Mouse (Mus musculus): ENCODE results near the gene Polr2m. TPM values are rescaled to one million over a fixed set of nuclear protein-coding genes. Genes with fewer than 3 reads are reported as not detected.
"Not testable (repeated sequence)": the region's sequence is repeated elsewhere in the genome, so short reads cannot be mapped to it uniquely, and the experiment has no call there.

Gene Polr2m
- polyA plus RNA-seq, 1 experiment from 2014 or later, result 305 TPM

- Histone ChIP-seq H3K4me1 (ENCODE audit: control insufficient read depth in 2 of 2, insufficient read depth in 2 of 2, low read length in 2 of 2) (peaks cover 0 to 16% of the 10 kb centered on the region in 2 experiments; a peak in 3 of 4 replicates), H3K9me3 (ENCODE audit: control insufficient read depth, low read length) (no peaks in the 10 kb centered on the region), H3K36me3 (ENCODE audit: control insufficient read depth, insufficient read depth, low read length) (peaks cover 26% of the 10 kb centered on the region), H3K9ac (ENCODE audit: low read length) (peak overlapping the region; percentile 100; the same call in 1 of the 2 replicates), H3K4me3 (ENCODE audit: control insufficient read depth in 1 of 2, insufficient read depth in 1 of 2, low read depth in 1 of 2, low read length in 2 of 2) (peak overlapping the region in 1 of 2 experiments; percentile 100; a peak in 2 of 4 replicates), H3K4me2 (ENCODE audit: low read length) (peak overlapping the region; percentile 90), H3K27ac (replicated peaks in 1 of 2; ENCODE audit: control insufficient read depth in 1 of 2, insufficient read depth in 1 of 2, low read depth in 2 of 2, low read length in 2 of 2) (peak overlapping the region; percentile 15 to 97; a peak in 2 of 4 replicates), H3K27me3 (ENCODE audit: control insufficient read depth, insufficient read depth, low read length) (no peaks in the 10 kb centered on the region)
- ATAC-seq (ENCODE audit: insufficient number of reproducible peaks, insufficient read depth, low FRiP score, low read depth), result no peak
- WGBS, result 42% methylated on average over 7 of the region's 7 CpGs
Measured at GRCm38 (mm10) chr9:71486127-71486526, 392 bp upstream of the Polr2m start.

GRCm38 (mm10) chr9:71484871-71485474, 762 bp downstream of the Polr2m start:
- peak overlapping the region; percentile 97 for H3K27ac ChIP-seq (replicated peaks in 1 of 2; ENCODE audit: control insufficient read depth in 1 of 2, insufficient read depth in 1 of 2, low read depth in 2 of 2, low read length in 2 of 2)
- no peak for ATAC-seq (ENCODE audit: insufficient number of reproducible peaks, insufficient read depth, low FRiP score, low read depth)
- peak overlapping the region; percentile 94 to 100 for H3K4me3 ChIP-seq (ENCODE audit: control insufficient read depth in 1 of 2, insufficient read depth in 1 of 2, low read depth in 1 of 2, low read length in 2 of 2)
- no peaks in the 10 kb centered on the region for H3K27me3 ChIP-seq (ENCODE audit: control insufficient read depth, insufficient read depth, low read length)
- no peaks in the 10 kb centered on the region for H3K9me3 ChIP-seq (ENCODE audit: control insufficient read depth, low read length)
- 1% methylated on average over 14 of the region's 14 CpGs for WGBS
- H3K36me3 ChIP-seq (ENCODE audit: control insufficient read depth, insufficient read depth, low read length), result peaks cover 38% of the 10 kb centered on the region
- peaks cover 0 to 16% of the 10 kb centered on the region in 2 experiments for H3K4me1 ChIP-seq (ENCODE audit: control insufficient read depth in 2 of 2, insufficient read depth in 2 of 2, low read length in 2 of 2)
- peak overlapping the region; percentile 90 for H3K4me2 ChIP-seq (ENCODE audit: low read length)
- peak overlapping the region; percentile 100 for H3K9ac ChIP-seq (ENCODE audit: low read length)

GRCm38 (mm10) chr9:71483872-71484271, 1.9 kb downstream of the Polr2m start:
- H3K27me3 ChIP-seq (ENCODE audit: control insufficient read depth, insufficient read depth, low read length); H3K27ac ChIP-seq (replicated peaks in 1 of 2; ENCODE audit: control insufficient read depth in 1 of 2, insufficient read depth in 1 of 2, low read depth in 2 of 2, low read length in 2 of 2); H3K9me3 ChIP-seq (ENCODE audit: control insufficient read depth, low read length); ATAC-seq (ENCODE audit: insufficient number of reproducible peaks, insufficient read depth, low FRiP score, low read depth): not testable (repeated sequence)
- Histone ChIP-seq H3K9ac (ENCODE audit: low read length) (peak overlapping the region; percentile 100), H3K4me1 (ENCODE audit: control insufficient read depth in 2 of 2, insufficient read depth in 2 of 2, low read length in 2 of 2) (peaks cover 0 to 16% of the 10 kb centered on the region in 2 experiments), H3K36me3 (ENCODE audit: control insufficient read depth, insufficient read depth, low read length) (peaks cover 49% of the 10 kb centered on the region), H3K4me2 (ENCODE audit: low read length) (peak overlapping the region; percentile 90), H3K4me3 (ENCODE audit: control insufficient read depth in 1 of 2, insufficient read depth in 1 of 2, low read depth in 1 of 2, low read length in 2 of 2) (peak overlapping the region in 1 of 2 experiments; percentile 100; a peak in 2 of 4 replicates)
- WGBS, result 86% methylated on average over 7 of the region's 7 CpGs

GRCm38 (mm10) chr9:71480305-71480704, 5.4 kb downstream of the Polr2m start:
- H3K27ac ChIP-seq (replicated peaks in 1 of 2; ENCODE audit: control insufficient read depth in 1 of 2, insufficient read depth in 1 of 2, low read depth in 2 of 2, low read length in 2 of 2), result no peak overlapping the region
- peaks cover 0 to 16% of the 10 kb centered on the region in 2 experiments; a peak in 3 of 4 replicates for H3K4me1 ChIP-seq (ENCODE audit: control insufficient read depth in 2 of 2, insufficient read depth in 2 of 2, low read length in 2 of 2)
- 49% methylated on average over 2 of the region's 2 CpGs for WGBS
- H3K4me2 ChIP-seq (ENCODE audit: low read length), result no peak overlapping the region
- peaks cover 6% of the 10 kb centered on the region; the same call in 1 of the 2 replicates for H3K9me3 ChIP-seq (ENCODE audit: control insufficient read depth, low read length)
- H3K9ac ChIP-seq (ENCODE audit: low read length), result no peak overlapping the region
- peaks cover 80% of the 10 kb centered on the region for H3K36me3 ChIP-seq (ENCODE audit: control insufficient read depth, insufficient read depth, low read length)
- no peak overlapping the region for H3K4me3 ChIP-seq (ENCODE audit: control insufficient read depth in 1 of 2, insufficient read depth in 1 of 2, low read depth in 1 of 2, low read length in 2 of 2)
- no peak for ATAC-seq (ENCODE audit: insufficient number of reproducible peaks, insufficient read depth, low FRiP score, low read depth)
- no peaks in the 10 kb centered on the region for H3K27me3 ChIP-seq (ENCODE audit: control insufficient read depth, insufficient read depth, low read length)

GRCm38 (mm10) chr9:71479413-71479812, 6.3 kb downstream of the Polr2m start:
- no peak for ATAC-seq (ENCODE audit: insufficient number of reproducible peaks, insufficient read depth, low FRiP score, low read depth)
- H3K4me2 ChIP-seq (ENCODE audit: low read length), result no peak overlapping the region
- no peak overlapping the region for H3K9ac ChIP-seq (ENCODE audit: low read length)
- peaks cover 6% of the 10 kb centered on the region; the same call in 1 of the 2 replicates for H3K9me3 ChIP-seq (ENCODE audit: control insufficient read depth, low read length)
- no peak overlapping the region for H3K4me3 ChIP-seq (ENCODE audit: control insufficient read depth in 1 of 2, insufficient read depth in 1 of 2, low read depth in 1 of 2, low read length in 2 of 2)
- H3K4me1 ChIP-seq (ENCODE audit: control insufficient read depth in 2 of 2, insufficient read depth in 2 of 2, low read length in 2 of 2), result peaks cover 0 to 16% of the 10 kb centered on the region in 2 experiments; a peak in 3 of 4 replicates
- no peaks in the 10 kb centered on the region for H3K27me3 ChIP-seq (ENCODE audit: control insufficient read depth, insufficient read depth, low read length)
- WGBS, result 86% methylated on average over 9 of the region's 9 CpGs
- H3K27ac ChIP-seq (replicated peaks in 1 of 2; ENCODE audit: control insufficient read depth in 1 of 2, insufficient read depth in 1 of 2, low read depth in 2 of 2, low read length in 2 of 2), result no peak overlapping the region
- peaks cover 89% of the 10 kb centered on the region for H3K36me3 ChIP-seq (ENCODE audit: control insufficient read depth, insufficient read depth, low read length)

DNA sequence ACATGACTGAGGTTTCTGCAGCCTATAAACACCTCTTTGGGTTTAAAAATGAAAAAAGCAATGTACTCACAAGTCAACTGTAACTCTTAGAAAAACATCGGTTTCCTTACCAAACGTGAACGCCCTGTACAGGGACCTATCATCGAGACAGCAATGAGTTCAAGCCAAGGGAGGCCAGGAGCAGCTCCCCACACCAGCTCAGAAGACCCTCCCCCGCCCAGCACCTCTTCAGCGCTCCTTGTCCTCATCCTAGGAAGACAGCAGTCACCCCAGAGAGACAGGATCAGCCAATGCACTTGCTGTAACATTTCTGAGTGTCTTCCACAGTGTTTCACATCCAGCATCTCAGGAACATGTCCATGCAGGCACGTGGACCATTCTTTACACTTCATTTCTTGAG, 7.1 kb downstream of the Polr2m start:
- WGBS, result 88% methylated on average over 7 of the region's 7 CpGs
- H3K27me3 ChIP-seq (ENCODE audit: control insufficient read depth, insufficient read depth, low read length), result no peaks in the 10 kb centered on the region
- no peak overlapping the region for H3K9ac ChIP-seq (ENCODE audit: low read length)
- no peak overlapping the region for H3K4me3 ChIP-seq (ENCODE audit: control insufficient read depth in 1 of 2, insufficient read depth in 1 of 2, low read depth in 1 of 2, low read length in 2 of 2)
- no peak overlapping the region for H3K27ac ChIP-seq (replicated peaks in 1 of 2; ENCODE audit: control insufficient read depth in 1 of 2, insufficient read depth in 1 of 2, low read depth in 2 of 2, low read length in 2 of 2)
- H3K9me3 ChIP-seq (ENCODE audit: control insufficient read depth, low read length), result peaks cover 6% of the 10 kb centered on the region; the same call in 1 of the 2 replicates
- peaks cover 96% of the 10 kb centered on the region for H3K36me3 ChIP-seq (ENCODE audit: control insufficient read depth, insufficient read depth, low read length)
- no peak overlapping the region for H3K4me2 ChIP-seq (ENCODE audit: low read length)
- peaks cover 0 to 8% of the 10 kb centered on the region in 2 experiments; a peak in 3 of 4 replicates for H3K4me1 ChIP-seq (ENCODE audit: control insufficient read depth in 2 of 2, insufficient read depth in 2 of 2, low read length in 2 of 2)
- ATAC-seq (ENCODE audit: insufficient number of reproducible peaks, insufficient read depth, low FRiP score, low read depth), result no peak

GRCm38 (mm10) chr9:71476601-71477000, 9.1 kb downstream of the Polr2m start:
- Histone ChIP-seq H3K27ac (replicated peaks in 1 of 2; ENCODE audit: control insufficient read depth in 1 of 2, insufficient read depth in 1 of 2, low read depth in 2 of 2, low read length in 2 of 2) (no peak overlapping the region), H3K9me3 (ENCODE audit: control insufficient read depth, low read length) (peaks cover 6% of the 10 kb centered on the region; the same call in 1 of the 2 replicates), H3K27me3 (ENCODE audit: control insufficient read depth, insufficient read depth, low read length) (no peaks in the 10 kb centered on the region), H3K4me1 (ENCODE audit: control insufficient read depth in 2 of 2, insufficient read depth in 2 of 2, low read length in 2 of 2) (no peaks in the 10 kb centered on the region; a peak in 1 of 4 replicates), H3K4me2 (ENCODE audit: low read length) (no peak overlapping the region), H3K9ac (ENCODE audit: low read length) (no peak overlapping the region), H3K36me3 (ENCODE audit: control insufficient read depth, insufficient read depth, low read length) (peaks cover 79% of the 10 kb centered on the region), H3K4me3 (ENCODE audit: control insufficient read depth in 1 of 2, insufficient read depth in 1 of 2, low read depth in 1 of 2, low read length in 2 of 2) (no peak overlapping the region)
- WGBS, result 98% methylated on average over 3 of the region's 3 CpGs
- ATAC-seq (ENCODE audit: insufficient number of reproducible peaks, insufficient read depth, low FRiP score, low read depth), result no peak
